Mouse (Mus musculus) cerebellum, adult 11-12 months (tissue): ENCODE measurements around the gene Mocs1.

Experiments used
- DNase-seq: peaks from one replicate; pipeline ENCODE4 v3.0.0; 2022

The Mocs1 gene

GRCm38 (mm10) chr17:49493276-49493675, 65.1 kb downstream of the Mocs1 start:
- DNase-seq: no peak

GRCm38 (mm10) chr17:49498169-49498568, 70.0 kb downstream of the Mocs1 start:
- no peak for DNase-seq

GRCm38 (mm10) chr17:49499635-49500034, 71.5 kb downstream of the Mocs1 start:
- DNase-seq: no peak

- DNase-seq: no peak
Measured at GRCm38 (mm10) chr17:49500234-49500633, 72.1 kb downstream of the Mocs1 start.

- peak; percentile 87 for DNase-seq
Measured at GRCm38 (mm10) chr17:49503246-49503900, 75.2 kb downstream of the Mocs1 start.
